Mouse (Mus musculus): ENCODE data around the gene Zfp13. TPM values are rescaled to one million over a fixed set of nuclear protein-coding genes. Genes with fewer than 3 reads are reported as not detected.
A peak's percentile ranks its signal among the peaks of the same experiment; 100 is the strongest.

The Zfp13 gene
- total RNA-seq, 2 experiments from 2014 or later = 0.18 TPM; not detected in 1

DNA sequence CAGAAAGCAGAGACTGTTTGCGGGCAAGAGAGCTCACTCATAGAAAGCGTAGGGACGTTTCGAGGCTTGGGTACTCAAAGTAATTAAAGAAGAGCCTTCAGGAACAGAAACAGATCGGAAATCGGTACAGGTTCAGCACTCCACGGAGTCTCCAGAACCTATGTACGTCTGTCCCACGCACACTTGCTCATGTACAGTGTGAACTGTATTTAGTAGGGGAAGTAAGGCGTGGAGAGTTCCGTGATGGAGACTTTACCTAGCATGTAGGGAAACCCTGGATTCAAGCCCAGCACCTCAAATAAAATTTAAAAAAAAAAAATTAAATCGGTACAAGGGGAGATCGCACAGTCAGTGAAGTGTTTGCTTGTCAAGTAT lies 6.4 kb downstream of the Zfp13 start:
- no peak; the same call in 1 of the 2 replicates for ATAC-seq (ENCODE audit: poor library complexity, severe bottlenecking)

DNA sequence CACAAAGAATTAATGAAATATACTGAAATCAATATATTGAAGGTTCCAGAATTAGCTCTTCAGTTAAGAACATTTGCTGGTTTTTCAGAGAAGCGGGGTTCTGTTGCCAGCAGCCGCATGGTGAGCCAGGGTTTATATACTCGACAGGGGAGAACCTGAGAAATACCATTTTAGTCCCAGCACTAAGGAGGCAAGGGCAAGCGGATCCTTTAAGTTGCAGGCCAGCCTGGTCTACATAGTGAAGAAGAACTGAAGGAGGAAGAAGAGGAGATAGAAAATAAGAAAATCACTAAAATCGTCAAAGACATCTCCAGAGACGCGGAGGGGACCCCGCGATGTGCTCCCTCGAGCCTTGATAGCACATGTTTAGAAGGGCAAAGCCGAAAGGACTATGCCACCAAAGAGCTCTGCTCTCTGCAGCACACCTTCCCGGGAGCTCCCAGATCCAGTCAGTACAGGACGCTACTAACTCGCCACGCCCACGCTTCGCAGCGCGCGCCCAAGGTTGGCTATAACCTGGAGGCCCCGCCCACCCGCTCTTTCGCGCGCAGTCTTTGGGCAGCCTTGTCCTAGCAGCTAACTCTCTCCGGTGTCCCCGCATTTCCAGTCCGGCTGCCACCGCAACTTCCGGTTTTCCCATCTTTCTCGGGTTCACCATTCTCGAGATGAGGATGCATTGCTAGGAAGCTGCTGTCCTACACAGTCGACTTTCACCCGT lies 6.9 kb downstream of the Zfp13 start:
- peak; percentile 97 for ATAC-seq (ENCODE audit: poor library complexity, severe bottlenecking)

DNA sequence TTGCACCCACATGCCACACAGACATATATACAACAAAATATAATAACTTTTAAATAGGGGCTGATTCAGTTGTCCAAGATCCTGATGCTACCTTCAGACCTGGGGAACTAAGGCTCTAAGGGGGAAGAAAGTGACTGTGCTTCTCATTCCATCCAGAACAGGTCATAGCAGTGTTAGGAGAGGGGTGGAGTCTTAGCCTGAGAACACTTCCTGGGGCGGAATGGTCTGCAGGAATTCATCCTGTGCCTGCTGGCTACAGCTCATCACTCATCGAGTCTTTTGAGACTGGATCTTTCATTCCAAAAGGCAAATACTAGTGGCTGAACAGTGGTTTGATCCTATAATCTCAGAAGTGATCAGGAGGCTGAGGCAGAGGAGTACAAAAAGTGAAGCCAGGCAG lies 12.0 kb downstream of the Zfp13 start:
- no peak for ATAC-seq (ENCODE audit: poor library complexity, severe bottlenecking)

DNA sequence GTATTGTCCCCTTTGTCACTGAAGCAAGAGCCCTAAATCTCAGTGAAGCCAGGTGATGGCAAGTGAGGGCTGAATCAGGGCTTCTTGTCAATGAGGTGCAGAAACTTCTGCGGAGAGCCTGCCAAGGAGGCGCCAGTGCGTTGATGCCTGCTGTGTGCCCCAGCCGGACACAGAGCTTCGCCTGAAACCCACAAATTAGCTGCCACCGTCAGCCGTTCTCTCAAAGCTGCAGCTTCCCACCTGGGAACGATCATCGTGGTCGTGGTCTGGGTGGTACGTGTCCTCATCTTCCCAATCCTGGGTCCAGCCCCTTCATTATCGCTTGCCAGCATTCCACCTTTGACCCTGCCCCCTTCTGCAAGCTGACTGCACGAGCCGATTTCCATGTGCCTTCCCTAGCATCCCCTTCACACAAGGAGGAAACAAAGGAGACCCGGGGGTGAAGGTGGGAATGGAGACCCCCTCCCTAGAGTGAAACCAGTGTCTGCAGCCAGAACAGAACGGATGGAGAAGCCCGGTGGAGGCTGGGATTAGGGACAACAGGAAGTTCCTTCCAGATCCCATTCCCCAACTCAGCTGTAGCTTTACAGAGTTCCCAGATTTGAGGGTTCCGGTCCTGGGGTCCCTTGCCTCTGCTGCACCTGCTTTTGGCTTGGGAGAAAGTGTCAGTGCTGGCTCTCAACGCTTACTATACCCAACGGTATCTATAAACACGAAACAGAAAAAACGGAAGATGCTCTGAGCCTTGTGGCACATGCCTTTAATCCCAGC lies 13.4 kb downstream of the Zfp13 start:
- peak; percentile 21; the same call in 1 of the 2 replicates for ATAC-seq (ENCODE audit: poor library complexity, severe bottlenecking)

DNA sequence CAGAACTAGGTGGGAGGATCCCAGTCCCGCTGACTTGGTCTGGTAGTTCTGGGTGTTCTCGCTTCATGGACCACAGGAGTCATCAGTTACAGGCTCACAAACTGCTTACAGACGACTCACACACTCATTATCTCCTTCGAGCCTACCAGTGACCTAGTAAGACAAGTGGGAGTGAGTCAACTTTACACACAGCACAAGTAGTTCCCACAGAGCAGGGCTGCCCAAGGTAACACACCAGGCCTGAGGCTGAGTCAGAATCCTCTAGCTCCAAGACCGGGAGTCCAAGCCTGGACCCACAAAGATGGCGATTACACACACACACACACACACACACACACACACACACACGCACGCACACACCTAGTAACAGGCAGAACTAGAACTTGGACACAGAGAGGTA lies 14.5 kb downstream of the Zfp13 start:
- no peak for ATAC-seq (ENCODE audit: poor library complexity, severe bottlenecking)

DNA sequence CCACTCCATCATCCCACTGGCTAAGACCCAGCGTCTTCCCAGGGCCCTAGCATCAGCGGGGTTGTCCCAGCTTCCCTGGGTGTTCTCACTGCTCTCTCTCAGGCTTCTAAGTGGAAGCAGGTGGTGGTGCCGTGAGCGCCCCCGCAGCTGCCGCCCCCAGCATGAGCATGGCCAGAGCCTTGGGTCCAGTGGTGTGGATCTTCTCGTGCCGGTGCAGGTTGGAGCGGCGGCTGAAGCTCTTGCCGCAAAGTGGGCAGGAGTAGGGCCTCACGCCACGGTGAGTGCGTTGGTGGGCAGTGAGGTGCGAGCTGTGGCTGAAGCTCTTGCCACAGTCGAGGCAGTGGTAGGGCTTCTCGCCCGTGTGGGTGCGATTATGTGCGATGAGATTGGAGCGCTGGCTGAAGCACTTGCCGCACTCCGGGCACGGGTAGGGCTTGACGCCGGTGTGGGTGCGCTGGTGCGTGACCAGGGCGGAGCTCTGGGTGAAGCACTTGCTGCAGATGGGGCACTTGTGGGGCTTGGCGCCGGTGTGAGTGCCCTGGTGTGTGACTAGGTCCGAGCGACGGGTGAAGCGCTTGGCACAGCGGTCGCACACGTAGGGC lies 23.2 kb downstream of the Zfp13 start:
- no peak for ATAC-seq (ENCODE audit: poor library complexity, severe bottlenecking)

DNA sequence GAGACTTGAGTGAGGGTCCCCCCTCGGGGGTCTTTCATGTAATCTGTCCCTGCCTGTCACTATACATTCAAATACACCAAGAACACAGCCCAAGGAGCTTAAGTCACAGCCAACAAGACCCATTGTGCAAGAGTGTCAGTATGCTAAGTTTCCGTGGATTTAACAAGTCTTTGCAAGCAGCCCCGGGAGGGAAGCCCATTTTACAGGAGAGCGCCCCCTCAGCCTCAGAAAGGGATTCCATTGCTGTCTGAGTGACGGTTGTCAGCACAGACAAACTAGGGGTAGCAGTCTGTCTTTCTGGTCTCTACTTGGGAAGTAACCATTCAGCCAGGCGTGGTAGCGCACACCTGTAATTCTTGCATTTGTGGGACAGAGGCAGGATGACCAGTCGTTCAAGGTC lies 25.2 kb downstream of the Zfp13 start:
- no peak for ATAC-seq (ENCODE audit: poor library complexity, severe bottlenecking)

DNA sequence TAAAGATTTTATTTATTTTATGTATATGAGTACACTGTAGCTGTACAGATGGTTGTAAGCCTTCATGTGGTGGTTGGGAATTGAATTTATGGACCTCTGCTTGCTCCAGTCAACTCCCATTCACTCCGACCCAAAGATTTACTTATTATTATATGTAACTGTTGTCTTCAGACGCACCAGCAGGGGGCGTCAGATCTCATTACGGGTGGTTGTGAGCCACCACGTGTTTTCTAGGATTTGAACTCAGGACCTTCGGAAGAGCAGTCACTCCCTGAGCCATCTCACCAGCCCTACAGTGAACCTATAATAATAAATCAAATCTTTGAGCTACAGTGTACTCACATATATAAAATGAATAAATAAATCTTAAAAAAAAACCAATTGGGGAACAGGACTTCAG lies 27.2 kb downstream of the Zfp13 start:
- no peak for ATAC-seq (ENCODE audit: poor library complexity, severe bottlenecking)

DNA sequence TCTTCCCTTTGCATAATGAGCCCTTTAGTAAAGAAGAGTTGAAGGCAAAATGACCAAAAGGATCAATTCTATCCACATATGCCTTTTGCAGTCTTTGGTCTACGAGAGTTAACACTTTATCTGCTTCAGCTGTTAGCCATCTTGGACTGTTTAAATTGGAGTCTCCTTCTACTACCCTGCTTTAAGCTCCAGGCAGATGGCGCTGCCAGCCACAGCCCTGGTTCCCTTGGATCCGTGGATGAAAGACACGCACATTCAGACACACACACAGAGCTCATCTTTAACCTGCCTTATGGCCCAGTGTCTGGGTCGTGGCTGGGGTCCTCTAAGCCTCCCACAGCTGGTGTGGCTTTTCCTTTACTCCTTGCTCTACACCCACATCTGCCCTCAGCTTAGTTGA lies 28.2 kb downstream of the Zfp13 start:
- ATAC-seq (ENCODE audit: poor library complexity, severe bottlenecking) = no peak

DNA sequence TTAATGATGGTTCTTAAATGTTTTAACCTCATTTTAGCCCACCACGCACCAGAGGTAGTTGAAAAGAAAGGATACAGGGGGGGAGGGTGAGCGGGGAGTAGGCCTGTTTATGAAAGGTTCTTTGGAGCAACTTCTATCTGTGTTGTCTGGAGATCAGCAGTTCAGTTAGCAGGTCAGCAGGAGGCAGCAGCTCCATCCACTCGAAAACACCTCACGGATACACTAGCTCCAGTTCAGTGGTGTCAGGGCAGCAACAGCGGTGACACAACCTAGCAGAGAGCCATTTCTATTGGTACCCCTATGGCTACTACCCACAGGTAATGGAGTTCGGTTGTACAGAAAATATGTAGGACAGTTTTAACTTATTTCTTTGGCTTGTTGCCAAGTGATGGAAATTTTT lies 29.3 kb downstream of the Zfp13 start:
- peak; percentile 96 for ATAC-seq (ENCODE audit: poor library complexity, severe bottlenecking)

DNA sequence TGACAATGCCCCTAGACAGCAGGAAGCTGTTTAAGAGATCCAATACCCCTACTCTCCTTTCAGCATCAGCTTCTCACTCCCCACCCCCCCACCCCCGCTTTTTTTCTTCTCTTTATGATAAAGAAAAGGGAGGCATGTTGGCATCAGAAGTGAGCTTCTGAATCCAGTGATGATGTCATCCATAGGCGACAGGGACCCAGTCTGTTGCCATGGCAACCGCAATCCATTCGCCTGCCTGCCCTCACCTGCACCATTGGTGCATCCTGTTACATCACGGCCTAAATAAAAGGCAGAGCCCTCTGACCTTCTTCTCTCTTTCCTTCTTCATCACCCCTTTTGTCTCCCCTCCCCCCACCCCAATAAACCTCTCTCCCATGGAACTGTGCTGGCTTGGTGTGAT lies 30.9 kb downstream of the Zfp13 start:
- ATAC-seq (ENCODE audit: poor library complexity, severe bottlenecking) = no peak

DNA sequence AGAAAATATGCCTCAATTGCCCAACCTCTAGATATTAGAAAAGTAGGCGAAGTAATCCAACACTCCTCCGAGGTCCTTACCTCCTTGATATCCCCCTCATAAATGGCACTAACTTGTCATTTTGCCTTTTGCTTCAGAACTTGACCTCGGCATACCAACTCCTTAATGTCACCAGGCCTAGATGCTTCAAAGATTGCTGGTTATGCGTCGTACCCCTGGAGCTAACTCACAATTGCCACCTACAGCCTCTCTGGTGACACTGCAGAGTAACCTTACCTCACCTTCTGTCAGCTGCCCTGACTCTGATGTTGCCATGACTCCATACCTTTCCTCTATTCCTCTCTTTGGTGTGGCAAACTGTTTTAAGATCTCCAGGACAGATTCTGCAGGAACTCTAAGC lies 32.5 kb downstream of the Zfp13 start:
- no peak for ATAC-seq (ENCODE audit: poor library complexity, severe bottlenecking)

DNA sequence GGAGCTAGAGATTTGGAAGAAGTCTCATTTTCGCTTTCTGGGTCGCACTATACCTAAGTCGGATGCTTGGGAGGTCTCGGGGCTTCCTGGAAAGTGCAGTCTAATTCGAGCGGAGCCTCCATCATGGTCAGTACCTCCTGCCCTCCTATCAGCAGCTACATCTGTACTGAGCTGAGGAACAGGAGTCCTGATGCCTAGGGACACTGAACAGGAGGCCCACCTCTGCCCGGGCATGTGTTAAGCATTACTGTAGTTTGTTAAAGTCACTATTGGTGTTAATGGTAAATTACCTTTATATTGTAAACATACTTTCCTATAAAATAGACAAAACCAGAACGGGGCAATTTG lies 34.9 kb downstream of the Zfp13 start:
- no peak; the same call in 1 of the 2 replicates for ATAC-seq (ENCODE audit: poor library complexity, severe bottlenecking)

DNA sequence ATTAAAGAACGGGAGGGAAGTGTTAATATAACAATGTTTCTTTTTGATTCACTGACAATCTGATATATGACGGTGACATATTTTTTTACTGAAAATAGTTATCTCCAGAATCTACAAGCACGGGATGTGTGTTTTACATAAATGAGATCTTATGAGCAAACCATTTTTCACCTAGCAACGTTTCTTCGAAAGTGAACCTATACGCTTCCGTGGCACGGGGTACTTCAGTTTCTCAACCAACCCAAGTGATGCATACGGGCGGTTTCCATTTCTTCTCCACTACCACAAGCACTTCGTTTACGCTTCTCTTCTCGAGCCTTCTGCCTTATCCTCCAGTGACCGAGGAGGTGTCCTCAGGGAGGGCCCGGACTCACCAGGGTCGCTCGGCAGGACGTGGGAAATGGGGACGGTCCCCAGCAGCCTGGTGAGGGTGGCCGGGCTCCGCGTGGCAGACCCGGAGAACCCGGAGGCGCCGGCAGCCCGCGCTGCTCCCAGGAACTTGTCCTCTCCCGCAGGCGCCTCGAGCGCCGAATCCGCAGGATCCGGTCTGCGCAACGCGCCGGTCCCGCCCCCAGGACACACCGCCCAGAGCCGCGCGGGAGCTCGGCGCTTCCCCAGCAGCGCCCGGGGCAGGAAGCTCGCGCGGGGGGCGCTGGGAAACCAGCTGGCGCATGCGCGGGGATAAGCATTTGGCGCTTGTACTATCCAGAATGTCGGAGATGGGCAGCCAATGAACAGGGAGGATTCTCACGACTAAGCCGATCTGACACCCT lies 35.5 kb downstream of the Zfp13 start, which contains the start of gene Zfp213:
Zfp213 (minus strand) TSS at position 644 of the 773 bp plus-strand sequence.
- peak; percentile 95 for ATAC-seq (ENCODE audit: poor library complexity, severe bottlenecking)

DNA sequence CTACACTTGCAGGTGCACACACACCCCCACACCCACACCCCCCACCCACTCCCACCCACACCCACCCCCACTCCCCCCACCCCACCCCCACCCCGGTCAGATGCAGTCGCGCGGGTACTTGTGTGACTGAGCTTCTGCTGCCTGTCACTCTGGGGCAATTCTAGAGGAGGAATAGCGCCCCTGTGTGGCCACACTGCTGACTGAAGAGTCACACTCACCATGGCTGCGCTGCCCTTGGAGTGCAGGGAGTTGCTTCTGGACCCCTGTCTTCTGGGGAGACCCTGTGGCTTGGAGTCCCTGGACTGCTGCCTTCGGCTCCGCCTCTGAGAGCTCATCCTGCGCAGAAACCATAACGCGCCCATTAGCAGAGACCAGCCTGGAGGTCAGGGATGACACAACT lies 39.5 kb downstream of the Zfp13 start:
- ATAC-seq (ENCODE audit: poor library complexity, severe bottlenecking) = no peak

DNA sequence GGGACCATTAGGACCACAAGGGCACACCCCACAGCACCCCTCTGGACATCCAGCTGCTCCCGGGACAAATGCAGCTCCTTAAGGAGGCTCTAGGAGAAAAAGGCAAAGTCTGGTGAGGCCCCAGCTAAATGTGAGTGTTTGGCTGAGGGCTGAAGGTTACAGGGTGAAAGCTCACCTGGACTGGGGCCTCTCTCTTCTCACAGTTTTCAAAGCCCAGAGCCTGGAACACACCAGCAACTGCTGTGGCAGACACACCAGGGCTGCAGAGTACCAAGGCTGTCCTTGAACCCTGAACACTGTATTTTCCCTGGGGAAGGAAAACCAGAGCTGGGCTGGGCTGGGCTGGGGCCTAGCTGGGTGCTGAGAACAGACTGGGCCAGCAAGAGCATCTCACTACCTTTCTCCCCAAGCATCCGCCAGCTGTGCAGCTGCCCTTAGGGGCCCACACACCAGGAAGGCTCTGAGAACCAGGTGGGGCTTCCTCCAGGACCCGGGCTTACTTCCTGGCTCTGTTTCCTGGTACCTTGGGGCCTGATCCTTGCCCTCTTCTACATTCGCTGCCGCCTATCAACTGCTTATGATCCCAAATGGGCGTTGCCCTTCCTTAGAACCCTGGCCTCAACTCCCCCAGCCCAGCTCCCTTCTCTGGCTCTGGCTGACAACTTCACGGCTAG lies 43.9 kb downstream of the Zfp13 start:
- no peak for ATAC-seq (ENCODE audit: poor library complexity, severe bottlenecking)

DNA sequence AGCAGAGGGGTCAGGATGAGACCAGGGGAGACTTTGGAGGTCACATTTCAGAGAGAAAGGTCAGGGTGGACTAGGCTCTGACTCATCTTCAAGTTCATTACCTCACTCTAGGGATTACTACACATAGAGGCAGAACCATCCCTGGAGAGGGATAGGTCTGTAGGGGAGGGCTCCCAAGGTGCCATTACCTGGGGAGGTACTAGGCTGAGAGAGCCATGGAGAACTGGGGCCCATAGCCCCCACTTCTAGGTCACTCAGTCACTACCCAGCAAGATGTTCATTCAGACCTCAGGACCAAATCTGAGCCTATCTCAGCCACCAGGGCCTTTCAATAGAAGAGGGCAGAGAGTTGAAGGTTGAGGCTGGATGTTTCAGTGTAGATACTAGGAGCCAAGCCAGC lies 45.0 kb downstream of the Zfp13 start:
- ATAC-seq (ENCODE audit: poor library complexity, severe bottlenecking) = no peak

DNA sequence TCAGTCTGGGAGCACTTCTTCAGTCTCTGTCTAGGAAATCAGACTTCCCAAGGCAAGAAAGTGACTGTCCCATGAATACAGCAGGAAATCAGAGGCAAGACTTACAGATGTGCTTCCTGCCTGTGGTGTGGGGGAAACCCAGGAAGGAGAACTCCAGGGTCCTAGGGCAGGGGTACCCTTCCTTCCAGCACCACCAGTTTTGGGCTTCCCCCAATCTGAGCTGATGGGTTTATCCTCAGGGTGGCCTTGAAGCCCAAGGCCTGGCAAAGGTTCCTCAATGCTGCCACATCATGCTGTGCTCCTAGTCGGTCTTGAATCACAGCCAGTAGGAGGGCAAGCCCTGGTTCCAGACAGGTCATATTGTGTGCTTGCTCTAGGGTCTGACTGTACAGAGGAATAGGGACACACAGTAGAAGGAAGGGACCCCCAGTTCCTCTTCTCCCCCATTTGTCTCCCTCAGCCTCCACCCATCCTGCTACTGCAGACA lies 45.6 kb downstream of the Zfp13 start:
- no peak for ATAC-seq (ENCODE audit: poor library complexity, severe bottlenecking)

DNA sequence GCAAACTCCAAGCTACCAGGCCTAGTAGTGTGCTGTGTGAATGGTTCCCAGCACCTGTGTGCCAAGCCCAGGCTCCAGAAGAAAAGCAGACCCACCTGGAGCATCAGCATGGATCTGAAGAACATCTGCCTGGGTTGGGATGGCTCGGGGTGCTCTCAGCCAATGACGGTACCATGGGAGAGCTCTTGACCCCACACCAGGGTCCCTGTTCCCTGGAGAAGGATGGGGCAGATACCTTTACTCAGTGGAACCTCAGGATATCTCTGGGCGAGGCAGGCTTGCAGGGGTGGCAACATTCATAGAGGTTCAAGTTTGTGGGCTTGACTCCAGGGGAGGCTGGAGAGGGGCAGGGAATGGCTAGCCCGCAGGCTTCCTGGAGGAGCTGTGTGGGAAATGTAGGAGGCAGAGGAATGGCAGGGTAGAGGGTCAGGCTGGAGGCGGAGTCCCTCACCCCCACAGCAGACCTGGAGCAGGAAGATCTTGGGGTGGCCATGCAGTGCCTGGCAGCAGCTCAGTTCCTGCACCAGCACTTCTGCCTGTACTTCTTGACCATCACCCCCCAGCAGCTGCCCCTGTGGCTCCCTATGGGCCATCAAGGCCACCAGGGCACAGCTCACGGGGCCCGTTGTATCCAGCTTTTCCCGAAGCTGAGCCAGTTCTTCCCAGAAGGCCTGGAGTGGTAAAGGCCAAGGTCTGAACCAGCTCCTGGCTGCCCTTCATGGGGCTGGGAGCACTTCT lies 46.2 kb downstream of the Zfp13 start:
- ATAC-seq (ENCODE audit: poor library complexity, severe bottlenecking) = no peak

DNA sequence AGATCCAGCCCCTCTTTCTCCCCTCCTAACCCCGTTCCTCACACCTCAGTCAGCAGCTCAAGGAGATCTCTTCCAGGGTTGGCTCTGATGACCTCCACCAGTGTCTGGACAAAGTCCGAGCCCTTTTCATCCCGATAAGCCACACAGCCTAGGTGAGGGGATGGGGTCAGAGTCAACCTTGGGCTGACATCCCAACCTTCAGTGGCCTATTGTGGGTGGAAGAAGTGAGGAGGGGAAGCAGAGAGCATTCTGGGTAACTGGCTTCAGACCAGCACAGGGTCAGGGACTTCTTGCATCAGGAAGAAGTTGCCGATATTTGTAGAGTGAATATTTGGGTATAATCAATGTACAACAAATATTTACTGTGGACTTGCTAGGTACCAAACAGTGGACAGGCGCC lies 47.3 kb downstream of the Zfp13 start:
- no peak for ATAC-seq (ENCODE audit: poor library complexity, severe bottlenecking)

Measured in megakaryocyte, adult 5-6 weeks (primary cell).